12 mouse cellular contexts compared by ENCODE assay signal in genomic region chr3:132996299-132996698, GRCm38 (mm10). TPM values are rescaled to one million over a fixed set of nuclear protein-coding genes. Genes with fewer than 3 reads are reported as not detected.
"Had no signal": no experiment of that assay in that cellular context is flagged by ENCODE, and none has a peak within 500 bp of the region (broad histone marks: within the 10 kb centered on the region; RNA-seq: fewer than 3 reads in every experiment).

No protein-coding gene starts in this region.

- H3K9me3 ChIP-seq: intestine, embryonic 15.5 days; limb, embryonic 12.5 days; liver, embryonic 13.5 days; stomach, embryonic 15.5 days had no signal

- H3K36me3 ChIP-seq: intestine, embryonic 15.5 days; stomach, embryonic 15.5 days had no signal

- DNase-seq: kidney, adult 18-20 months; liver; liver, embryonic 13.5 days; liver, postnatal 0 days; right cerebral cortex, postnatal 14 days; thymus, adult 2 months; thymus, postnatal 36 days had no signal

- H3K4me1 ChIP-seq: intestine, embryonic 15.5 days; limb, embryonic 12.5 days; liver, embryonic 13.5 days; stomach, embryonic 15.5 days had no signal

- H3K9ac ChIP-seq: intestine, embryonic 15.5 days; limb, embryonic 12.5 days; liver, embryonic 13.5 days; liver, postnatal 0 days; stomach, embryonic 15.5 days had no signal

- H3K4me3 ChIP-seq: intestine, embryonic 15.5 days; layer of hippocampus, adult 2 months; limb, embryonic 12.5 days; liver, embryonic 13.5 days; stomach, embryonic 15.5 days had no signal

- ATAC-seq: intestine, embryonic 15.5 days; liver, postnatal 0 days had no signal

- H3K4me2 ChIP-seq: intestine, embryonic 15.5 days; limb, embryonic 12.5 days; liver, embryonic 13.5 days; stomach, embryonic 15.5 days had no signal

- H3K27ac ChIP-seq: intestine, embryonic 15.5 days; layer of hippocampus, adult 2 months; limb, embryonic 12.5 days; liver, embryonic 13.5 days; stomach, embryonic 15.5 days had no signal

- H3K27me3 ChIP-seq: intestine, embryonic 15.5 days; limb, embryonic 12.5 days; liver, embryonic 13.5 days; stomach, embryonic 15.5 days had no signal

RNA-seq across cellular contexts. Expression of gene Npnt, which starts 46.2 kb away (rescaled TPM):
- total RNA-seq: megakaryocyte progenitor cell, adult 5-6 weeks had no signal
